Mouse (Mus musculus) forebrain, embryonic 15.5 days (tissue): ENCODE measurements around the gene Mlf2. TPM values are rescaled to one million over a fixed set of nuclear protein-coding genes. Genes with fewer than 3 reads are reported as not detected.
A peak's percentile ranks its signal among the peaks of the same experiment; 100 is the strongest.

ENCODE experiments used
- ATAC-seq: fragments of 200-750 bp; cut with Nextera tagmentation; replicated peaks from 2 replicates; pipeline ENCODE4 v1.8.0; 2017; ENCODE audit warnings: mild to moderate bottlenecking, moderate TSS enrichment, moderate library complexity
- H3K27ac ChIP-seq: fragments of 300-500 bp; sonication (generic); replicated peaks from 2 replicates; pipeline ENCODE4 v1.5.1; 2015; ENCODE audit warnings: mild to moderate bottlenecking, inconsistent platforms
- H3K27me3 ChIP-seq: fragments of 300-500 bp; sonication (generic); 2 replicates; pipeline ENCODE4 v1.6.1; 2015; ENCODE audit warnings: inconsistent platforms
- H3K36me3 ChIP-seq: fragments of 300-500 bp; sonication (generic); 2 replicates; pipeline ENCODE4 v1.6.1; 2015; ENCODE audit warnings: mild to moderate bottlenecking, inconsistent platforms
- H3K4me1 ChIP-seq: fragments of 300-500 bp; sonication (generic); 2 replicates; pipeline ENCODE4 v1.6.1; 2015; ENCODE audit warnings: inconsistent platforms
- H3K4me2 ChIP-seq: fragments of 300-500 bp; sonication (generic); replicated peaks from 2 replicates; pipeline ENCODE4 v1.6.1; 2015; ENCODE audit warnings: mild to moderate bottlenecking, inconsistent platforms
- H3K4me3 ChIP-seq: fragments of 300-500 bp; sonication (generic); 2 replicates; pipeline ENCODE4 v1.5.1; 2015; ENCODE audit warnings: mild to moderate bottlenecking, inconsistent platforms
- H3K9ac ChIP-seq: fragments of 300-500 bp; sonication (generic); replicated peaks from 2 replicates; pipeline ENCODE4 v1.6.1; 2015; ENCODE audit warnings: mild to moderate bottlenecking, inconsistent platforms
- H3K9me3 ChIP-seq: fragments of 300-500 bp; sonication (generic); 2 replicates; pipeline ENCODE4 v1.6.1; 2016; ENCODE audit warnings: inconsistent platforms
- WGBS: fragments of 180-500 bp; shearing (Covaris S2); methylation state at CpG from one replicate; pipeline ENCODE4 v1.1.7; 2015; ENCODE audit warnings: mixed read lengths; 5-methylcytosine and 5-hydroxymethylcytosine counted together
- polyA plus RNA-seq: library from polyadenylated mRNA; unstranded; fragments of >200 nt; fragmentation: Nextera tagmentation; extraction: Ambion mirVana; gene quantifications from 2 replicates; pipeline ENCODE4 v1.2.1, GENCODE M21; 2015

Mlf2 gene
- polyA plus RNA-seq, 1 experiment from 2014 or later, result 507 TPM

GRCm38 (mm10) chr6:124953991-124954715 lies 23.0 kb downstream of the Mlf2 start:
- no peaks in the 10 kb centered on the region for H3K9me3 ChIP-seq
- no peak for ATAC-seq
- no peak overlapping the region for H3K27ac ChIP-seq
- no peak overlapping the region for H3K4me2 ChIP-seq
- no peak overlapping the region for H3K4me3 ChIP-seq
- H3K9ac ChIP-seq, result no peak overlapping the region
- H3K36me3 ChIP-seq, result peaks cover 24% of the 10 kb centered on the region
- 89% methylated on average over 2 of the region's 2 CpGs for whole genome bisulfite sequencing
- no peaks in the 10 kb centered on the region for H3K27me3 ChIP-seq
- no peaks in the 10 kb centered on the region for H3K4me1 ChIP-seq

- Histone ChIP-seq H3K4me1 (no peaks in the 10 kb centered on the region), H3K36me3 (peaks cover 35% of the 10 kb centered on the region), H3K27me3 (no peaks in the 10 kb centered on the region), H3K4me3 (no peak overlapping the region), H3K27ac (no peak overlapping the region), H3K9ac (no peak overlapping the region), H3K9me3 (no peaks in the 10 kb centered on the region), H3K4me2 (no peak overlapping the region)
- WGBS, result 96% methylated on average over 4 of the region's 4 CpGs
- ATAC-seq, result no peak
These were observed 24.0 kb downstream of the Mlf2 start for GRCm38 (mm10) chr6:124955212-124955611.

GRCm38 (mm10) chr6:124958127-124958526 lies 26.9 kb downstream of the Mlf2 start:
- Histone ChIP-seq H3K9me3 (no peaks in the 10 kb centered on the region), H3K27me3 (no peaks in the 10 kb centered on the region), H3K4me1 (no peaks in the 10 kb centered on the region), H3K36me3 (peaks cover 46% of the 10 kb centered on the region), H3K4me2 (no peak overlapping the region), H3K9ac (no peak overlapping the region), H3K27ac (no peak overlapping the region), H3K4me3 (no peak overlapping the region)
- 83% methylated on average over 3 of the region's 3 CpGs for WGBS
- no peak for ATAC-seq

GRCm38 (mm10) chr6:124959960-124960359 lies 28.8 kb downstream of the Mlf2 start:
- Histone ChIP-seq H3K9ac (no peak overlapping the region), H3K9me3 (no peaks in the 10 kb centered on the region), H3K4me3 (no peak overlapping the region), H3K27ac (no peak overlapping the region), H3K36me3 (peaks cover 46% of the 10 kb centered on the region), H3K27me3 (no peaks in the 10 kb centered on the region), H3K4me2 (no peak overlapping the region), H3K4me1 (peaks cover 9% of the 10 kb centered on the region)
- ATAC-seq, result no peak
- WGBS, result 91% methylated on average over 13 of the region's 13 CpGs

- 92% methylated on average over 12 of the region's 12 CpGs for WGBS
- Histone ChIP-seq H3K27me3 (no peaks in the 10 kb centered on the region), H3K27ac (no peak overlapping the region), H3K9me3 (no peaks in the 10 kb centered on the region), H3K9ac (no peak overlapping the region), H3K4me3 (no peak overlapping the region), H3K4me1 (peaks cover 11% of the 10 kb centered on the region), H3K4me2 (no peak overlapping the region), H3K36me3 (peaks cover 42% of the 10 kb centered on the region)
- no peak for ATAC-seq
These were observed 29.8 kb downstream of the Mlf2 start for GRCm38 (mm10) chr6:124961021-124961420.

GRCm38 (mm10) chr6:124964638-124965037 lies 33.5 kb downstream of the Mlf2 start:
- no peaks in the 10 kb centered on the region for H3K27me3 ChIP-seq
- H3K4me1 ChIP-seq, result peaks cover 16% of the 10 kb centered on the region
- H3K27ac ChIP-seq, result peak overlapping the region; percentile 92
- peak overlapping the region; percentile 95 for H3K9ac ChIP-seq
- 41% methylated on average over 16 of the region's 16 CpGs for WGBS
- peaks cover 17% of the 10 kb centered on the region for H3K36me3 ChIP-seq
- H3K9me3 ChIP-seq, result no peaks in the 10 kb centered on the region; the same call in 1 of the 2 replicates
- peak overlapping the region; percentile 97 for H3K4me2 ChIP-seq
- H3K4me3 ChIP-seq, result peak overlapping the region; percentile 77
- peak; percentile 26 for ATAC-seq

- Histone ChIP-seq H3K9me3 (no peaks in the 10 kb centered on the region; the same call in 1 of the 2 replicates), H3K9ac (peak within 1 kb of the TSS; percentile 95), H3K27me3 (no peaks in the 10 kb centered on the region), H3K4me1 (peaks cover 16% of the 10 kb centered on the region), H3K27ac (peak within 1 kb of the TSS; percentile 92), H3K36me3 (peaks cover 11% of the 10 kb centered on the region), H3K4me2 (peak within 1 kb of the TSS; percentile 97), H3K4me3 (peak within 1 kb of the TSS; percentile 77)
- peak; percentile 97 for ATAC-seq
- 0% methylated on average over 68 of the region's 68 CpGs for WGBS
These were observed 34.0 kb downstream of the Mlf2 start, which contains the start of gene Cops7a for GRCm38 (mm10) chr6:124965088-124965719. Cops7a (minus strand) TSS chr6:124965538.

- H3K27me3 ChIP-seq, result no peaks in the 10 kb centered on the region
- no peaks in the 10 kb centered on the region; the same call in 1 of the 2 replicates for H3K9me3 ChIP-seq
- peak overlapping the region; percentile 92 for H3K27ac ChIP-seq
- WGBS, result 16% methylated on average over 15 of the region's 15 CpGs
- peaks cover 16% of the 10 kb centered on the region for H3K4me1 ChIP-seq
- H3K4me2 ChIP-seq, result peak overlapping the region; percentile 97
- peak overlapping the region; percentile 77 for H3K4me3 ChIP-seq
- peaks cover 6% of the 10 kb centered on the region; the same call in 1 of the 2 replicates for H3K36me3 ChIP-seq
- peak overlapping the region; percentile 95 for H3K9ac ChIP-seq
- no peak for ATAC-seq
These were observed 34.6 kb downstream of the Mlf2 start for GRCm38 (mm10) chr6:124965747-124966146.

GRCm38 (mm10) chr6:124966466-124967118 lies 35.4 kb downstream of the Mlf2 start:
- Histone ChIP-seq H3K4me3 (peak overlapping the region; percentile 77), H3K36me3 (0 out of 2 replicates have a peak, but pooled peaks cover 2% of the 10 kb centered on the region), H3K4me2 (peak overlapping the region; percentile 97), H3K4me1 (peaks cover 16% of the 10 kb centered on the region), H3K27ac (no peak overlapping the region), H3K9ac (0 out of 2 replicates have a peak overlapping the region, but pooled peaks have one; percentile 95), H3K27me3 (no peaks in the 10 kb centered on the region), H3K9me3 (no peaks in the 10 kb centered on the region; the same call in 1 of the 2 replicates)
- 96% methylated on average over 7 of the region's 7 CpGs for WGBS
- no peak for ATAC-seq

- no peak for ATAC-seq
- Histone ChIP-seq H3K27ac (no peak overlapping the region), H3K36me3 (no peaks in the 10 kb centered on the region), H3K27me3 (no peaks in the 10 kb centered on the region), H3K9me3 (no peaks in the 10 kb centered on the region; the same call in 1 of the 2 replicates), H3K9ac (no peak overlapping the region), H3K4me3 (no peak overlapping the region), H3K4me1 (peaks cover 16% of the 10 kb centered on the region), H3K4me2 (no peak overlapping the region)
- WGBS, result 66% methylated on average over 4 of the region's 4 CpGs
These were observed 36.6 kb downstream of the Mlf2 start for GRCm38 (mm10) chr6:124967766-124968165.
